16 mouse cellular contexts compared by ENCODE assay signal in genomic region chr19:9070316-9070715, GRCm38 (mm10). TPM values are rescaled to one million over a fixed set of nuclear protein-coding genes. Genes with fewer than 3 reads are reported as not detected.
DNase-seq lines count a peak whose midpoint lies in the region; ATAC-seq and TF ChIP-seq lines count a peak whose summit lies in the region.
"Had no signal": no experiment of that assay in that cellular context is flagged by ENCODE, and none has a peak within 500 bp of the region (broad histone marks: within the 10 kb centered on the region; RNA-seq: fewer than 3 reads in every experiment).

No protein-coding gene starts in this region.

- no peak for TF ChIP-seq CTCF in CH12.LX (conservative IDR thresholded peaks at IDR 0.05 in 1 of 2, IDR thresholded peaks at IDR 0.05 in 1 of 2; ENCODE audit: low read depth in 2 of 2, low read length in 2 of 2)
- TF ChIP-seq CTCF in intestine, postnatal 0 days (IDR thresholded peaks at IDR 0.05; ENCODE audit: low read depth), result no peak
- no peak for TF ChIP-seq CTCF in left cerebral cortex, adult 2 months (IDR thresholded peaks at IDR 0.05)

- H3K4me1 ChIP-seq in kidney, embryonic 14.5 days (ENCODE audit: control insufficient read depth, insufficient read depth, low read length), result peaks cover 18% of the 10 kb centered on the region
- peaks cover 45 to 81% of the 10 kb centered on the region in 2 experiments for H3K4me1 ChIP-seq in CH12.LX (ENCODE audit: control insufficient read depth in 1 of 2, insufficient read depth in 2 of 2)
- peaks cover 11% of the 10 kb centered on the region for H3K4me1 ChIP-seq in intestine, postnatal 0 days (replicated peaks; ENCODE audit: control insufficient read depth, insufficient read depth, low read length)
- peaks cover 21% of the 10 kb centered on the region for H3K4me1 ChIP-seq in midbrain, embryonic 10.5 days

- 60% methylated on average over 2 of the region's 2 CpGs for WGBS in kidney, embryonic 14.5 days
- WGBS in intestine, postnatal 0 days, result 52% methylated on average over 2 of the region's 2 CpGs
- WGBS in midbrain, embryonic 10.5 days, result 86% methylated on average over 2 of the region's 2 CpGs

- H3K4me3 ChIP-seq in kidney, embryonic 14.5 days (ENCODE audit: low read length), result no peak overlapping the region
- no peak overlapping the region for H3K4me3 ChIP-seq in CH12.LX (replicated peaks in 1 of 3; ENCODE audit: low read depth in 2 of 3, low read length in 2 of 3, poor library complexity in 1 of 3)
- no peak overlapping the region for H3K4me3 ChIP-seq in intestine, postnatal 0 days (ENCODE audit: low read depth, low read length)
- no peak overlapping the region for H3K4me3 ChIP-seq in left cerebral cortex, adult 2 months
- H3K4me3 ChIP-seq in midbrain, embryonic 10.5 days, result no peak overlapping the region
- H3K4me3 ChIP-seq: liver, embryonic 13.5 days had no signal

- H3K4me2 ChIP-seq in kidney, embryonic 14.5 days (replicated peaks; ENCODE audit: low read depth, low read length), result no peak overlapping the region
- H3K4me2 ChIP-seq in CH12.LX (ENCODE audit: insufficient read depth, low read depth, poor library complexity, severe bottlenecking), result no peak overlapping the region
- H3K4me2 ChIP-seq in intestine, postnatal 0 days (replicated peaks; ENCODE audit: low read depth), result no peak overlapping the region
- H3K4me2 ChIP-seq: liver, embryonic 13.5 days had no signal

- no peak for ATAC-seq in kidney, embryonic 14.5 days (ENCODE audit: low FRiP score, low TSS enrichment)
- ATAC-seq in intestine, postnatal 0 days, result no peak
- ATAC-seq: forebrain, embryonic 14.5 days had no signal

- DNase-seq in heart, adult 11 months, result peak; percentile 89
- no peak for DNase-seq in heart, postnatal 25 days (ENCODE audit: low spot score)
- no peak for DNase-seq in kidney, adult 9 months
- no peak for DNase-seq in CH12.LX (ENCODE audit: extremely low read depth)
- no peak for DNase-seq in left cerebral cortex, adult 2 months (ENCODE audit: extremely low spot score in 1 of 2, low spot score in 2 of 2)
- DNase-seq in midbrain, embryonic 10.5 days (ENCODE audit: low spot score), result no peak
- DNase-seq: cerebellum, adult 8-10 months; gastrocnemius, postnatal 14 days; liver, embryonic 13.5 days; thymus, postnatal 4 days had no signal

- H3K27me3 ChIP-seq in kidney, embryonic 14.5 days (ENCODE audit: control insufficient read depth, insufficient read depth, low read length), result no peaks in the 10 kb centered on the region
- no peaks in the 10 kb centered on the region for H3K27me3 ChIP-seq in CH12.LX (replicated peaks)
- no peaks in the 10 kb centered on the region for H3K27me3 ChIP-seq in intestine, postnatal 0 days (replicated peaks; ENCODE audit: control insufficient read depth, insufficient read depth, low read length)
- no peaks in the 10 kb centered on the region for H3K27me3 ChIP-seq in midbrain, embryonic 10.5 days (ENCODE audit: low read depth, poor library complexity, severe bottlenecking)
- H3K27me3 ChIP-seq: liver, embryonic 13.5 days had no signal

- H3K9me3 ChIP-seq in kidney, embryonic 14.5 days (ENCODE audit: control insufficient read depth, low read length), result no peaks in the 10 kb centered on the region
- H3K9me3 ChIP-seq in CH12.LX (replicated peaks; ENCODE audit: low read length), result no peaks in the 10 kb centered on the region
- H3K9me3 ChIP-seq in intestine, postnatal 0 days (ENCODE audit: control insufficient read depth), result no peaks in the 10 kb centered on the region
- H3K9me3 ChIP-seq in midbrain, embryonic 10.5 days (replicated peaks), result no peaks in the 10 kb centered on the region
- H3K9me3 ChIP-seq: G1E; liver, embryonic 13.5 days had no signal

- in situ Hi-C loops in CH12.LX (cut with MboI; ENCODE audit: low pct_ligation_motif_present, low pct_unique_long_range_greater_than_20kb, low sequenced_read_pairs), result no loop called here

- dilution Hi-C loops in CH12.LX (cut with MboI; ENCODE audit: extremely low pct_ligation_motif_present, extremely low pct_unique_long_range_greater_than_20kb, low sequenced_read_pairs), result no loop called here

- TF ChIP-seq EP300 in CH12.LX (IDR thresholded peaks at IDR 0.05; ENCODE audit: low read length), result no peak

- TF ChIP-seq POLR2A in CH12.LX (IDR thresholded peaks at IDR 0.05; ENCODE audit: low read depth, low read length), result no peak

- peak overlapping the region; percentile 73 for H3K27ac ChIP-seq in kidney, embryonic 14.5 days (ENCODE audit: low read depth, low read length)
- H3K27ac ChIP-seq in CH12.LX (ENCODE audit: insufficient read depth, low read depth), result no peak overlapping the region
- peak overlapping the region; percentile 68 for H3K27ac ChIP-seq in intestine, postnatal 0 days (ENCODE audit: low read depth, low read length)
- H3K27ac ChIP-seq in left cerebral cortex, adult 2 months, result no peak overlapping the region
- no peak overlapping the region for H3K27ac ChIP-seq in midbrain, embryonic 10.5 days (replicated peaks)

- intact Hi-C loops in heart, postnatal 25 days (cut with DNase I), result loop anchor here (5.0 kb wide), 1 partner anchor 38 kb away; no protein-coding TSS in a partner anchor
- intact Hi-C loops in left cerebral cortex, adult 2 months (cut with DNase I), result no loop called here

- H3K36me3 ChIP-seq in kidney, embryonic 14.5 days (ENCODE audit: control insufficient read depth, insufficient read depth, low read length), result no peaks in the 10 kb centered on the region
- no peaks in the 10 kb centered on the region for H3K36me3 ChIP-seq in CH12.LX (replicated peaks in 1 of 2; ENCODE audit: control insufficient read depth in 1 of 2, insufficient read depth in 1 of 2, low read length in 1 of 2)
- no peaks in the 10 kb centered on the region for H3K36me3 ChIP-seq in intestine, postnatal 0 days (ENCODE audit: control insufficient read depth, insufficient read depth)
- H3K36me3 ChIP-seq in midbrain, embryonic 10.5 days, result no peaks in the 10 kb centered on the region
- H3K36me3 ChIP-seq: G1E; liver, embryonic 13.5 days had no signal

- H3K9ac ChIP-seq in kidney, embryonic 14.5 days (ENCODE audit: low read depth, low read length), result no peak overlapping the region
- H3K9ac ChIP-seq in CH12.LX (ENCODE audit: insufficient read depth, low read depth), result 0 out of 2 replicates have a peak overlapping the region, but pooled peaks have one; percentile 4
- H3K9ac ChIP-seq in intestine, postnatal 0 days (ENCODE audit: low read depth, low read length), result no peak overlapping the region
- H3K9ac ChIP-seq: liver, embryonic 13.5 days had no signal

- H3K79me2 ChIP-seq in CH12.LX (replicated peaks; ENCODE audit: control insufficient read depth, extremely low read depth, insufficient read depth, poor library complexity, severe bottlenecking), result no peaks in the 10 kb centered on the region

- TF ChIP-seq RAD21 in CH12.LX (IDR thresholded peaks at IDR 0.05; ENCODE audit: low read depth, low read length), result no peak

TF ChIP-seq in CH12.LX, 34 proteins besides CTCF, POLR2A, EP300 and RAD21:
- TF ChIP-seq MYC (IDR thresholded peaks at IDR 0.05; ENCODE audit: low read depth, low read length) (no peak), NRF1 (IDR thresholded peaks at IDR 0.05; ENCODE audit: low read depth, low read length) (no peak), NELFE (IDR thresholded peaks at IDR 0.05; ENCODE audit: low read depth, low read length) (no peak), ZKSCAN1 (IDR thresholded peaks at IDR 0.05; ENCODE audit: borderline replicate concordance, low read depth, low read length) (no peak), IRF4 (IDR thresholded peaks at IDR 0.05; ENCODE audit: low read depth, low read length) (no peak), USF1 (IDR thresholded peaks at IDR 0.05; ENCODE audit: low read depth, low read length) (no peak), UBTF (IDR thresholded peaks at IDR 0.05; ENCODE audit: low read depth, low read length) (no peak), TBP (conservative IDR thresholded peaks at IDR 0.05; ENCODE audit: low read depth, low read length) (no peak), HCFC1 (IDR thresholded peaks at IDR 0.05; ENCODE audit: low read depth, low read length) (no peak), JUN (IDR thresholded peaks at IDR 0.05; ENCODE audit: insufficient read depth, low read depth, low read length) (no peak), GABPA (IDR thresholded peaks at IDR 0.05; ENCODE audit: insufficient replicate concordance, low read depth, low read length) (no peak), SMC3 (IDR thresholded peaks at IDR 0.05; ENCODE audit: low read depth, low read length) (no peak)

RNA-seq across cellular contexts. Expression of gene Scgb1a1, which starts 17.4 kb away (rescaled TPM):
- 1 to 10 TPM in 1 of 2 experiments, not detected in 1; 3.6 TPM for total RNA-seq in heart, postnatal 25 days (2021)
- polyA plus RNA-seq in kidney, embryonic 14.5 days (2014; fragmentation: Nextera tagmentation; extraction: Ambion mirVana), result not detected in 2 replicates
- not detected in 2 replicates for total RNA-seq in CH12.LX (2012; rRNA removed)
- total RNA-seq in CH12.LX (2014; rRNA removed), result not detected in 2 replicates
- not detected in 2 replicates for polyA plus RNA-seq in CH12.LX (2012; ENCODE audit: insufficient read length, low read depth)
- not detected in 2 replicates for polyA plus RNA-seq in intestine, postnatal 0 days (2015; fragmentation: Nextera tagmentation; extraction: Ambion mirVana)
- total RNA-seq in left cerebral cortex, adult 2 months (2021), result not detected
- not detected in 2 replicates for polyA plus RNA-seq in midbrain, embryonic 10.5 days (2016; fragmentation: Nextera tagmentation; extraction: Ambion mirVana)
- total RNA-seq: adrenal gland, postnatal 4 days; G1E; gastrocnemius, postnatal 14 days; left cerebral cortex, adult 18-20 months had no signal
- polyA plus RNA-seq: forebrain, embryonic 14.5 days; G1E; liver, embryonic 13.5 days had no signal

Comparison
In these comparisons a context has a peak if more than half of its experiments do, and no peak if none do; other contexts are left out.
1. H3K27ac ChIP-seq: peak in kidney, embryonic 14.5 days (single experiment) and intestine, postnatal 0 days (single experiment); none in CH12.LX (single experiment), left cerebral cortex, adult 2 months (single experiment) and midbrain, embryonic 10.5 days (single experiment).